Mouse (Mus musculus) MEL (cell line): Measurements from ENCODE around the gene Nagk. TPM values are rescaled to one million over a fixed set of nuclear protein-coding genes. Genes with fewer than 3 reads are reported as not detected.

Source experiments
- DNase-seq: peaks from one replicate; pipeline ENCODE4 v3.0.0; 2011; ENCODE audit warnings: low read depth, low spot score
- H3K27ac ChIP-seq: 2 replicates; pipeline ENCODE4 v1.5.1; 2012; ENCODE audit warnings: low read depth, mild to moderate bottlenecking, control low read depth, low read length, moderate library complexity; ENCODE audit not compliant: control insufficient read depth
- H3K27me3 ChIP-seq, 2 experiments: fragments of 150-350 bp in 1 of 2; sonication (generic) in 1 of 2; 2 replicates each; pipeline ENCODE4 v1.6.1; 2012; ENCODE audit warnings: low read length in 2 of 2, mild to moderate bottlenecking in 2 of 2, improper control_type of control experiment in 1 of 2, moderate library complexity in 1 of 2; ENCODE audit not compliant: insufficient read depth in 2 of 2, control insufficient read depth in 1 of 2
- H3K36me3 ChIP-seq, 2 experiments: 2 replicates each; pipeline ENCODE4 v1.6.1; 2012 to 2014; ENCODE audit warnings: low read length in 2 of 2, improper control_type of control experiment in 1 of 2, inconsistent platforms in 1 of 2, mild to moderate bottlenecking in 1 of 2; ENCODE audit not compliant: insufficient read depth in 2 of 2, control insufficient read depth in 1 of 2
- H3K4me1 ChIP-seq, 2 experiments: fragments of 150-350 bp in 1 of 2; sonication (generic) in 1 of 2; 2 replicates each; pipeline ENCODE4 v1.6.1; 2012; ENCODE audit warnings: low read length in 2 of 2, improper control_type of control experiment in 1 of 2, mild to moderate bottlenecking in 1 of 2; ENCODE audit not compliant: insufficient read depth in 2 of 2, control insufficient read depth in 1 of 2
- H3K4me3 ChIP-seq, 2 experiments: fragments of 150-350 bp in 1 of 2; sonication (generic) in 1 of 2; 2 replicates each; pipeline ENCODE4 v1.5.1; 2012; ENCODE audit warnings: low read depth in 2 of 2, low read length in 2 of 2, mild to moderate bottlenecking in 2 of 2, moderate library complexity in 2 of 2, control low read depth in 1 of 2, improper control_type of control experiment in 1 of 2; ENCODE audit not compliant: control insufficient read depth in 1 of 2, insufficient read depth in 1 of 2
- H3K79me2 ChIP-seq: 2 replicates; pipeline ENCODE4 v1.6.1; 2012; ENCODE audit warnings: mild to moderate bottlenecking, low read length, moderate library complexity; ENCODE audit not compliant: control insufficient read depth, poor library complexity, insufficient read depth
- H3K9ac ChIP-seq: 2 replicates; pipeline ENCODE4 v1.6.1; 2012; ENCODE audit warnings: low read depth, mild to moderate bottlenecking, control low read depth, low read length, moderate library complexity; ENCODE audit not compliant: control insufficient read depth, poor library complexity, severe bottlenecking
- H3K9me3 ChIP-seq: fragments of 150-350 bp; sonication (generic); replicated peaks from 2 replicates; pipeline ENCODE4 v1.6.1; 2012; ENCODE audit warnings: mild to moderate bottlenecking, low read length, improper control_type of control experiment, moderate library complexity; ENCODE audit not compliant: insufficient read depth
- BHLHE40 ChIP-seq: IDR thresholded peaks from 2 replicates; pipeline ENCODE4 v1.6.1; 2012; ENCODE audit warnings: low read depth, mild to moderate bottlenecking, inconsistent platforms, low read length, improper control_type of control experiment, borderline replicate concordance
- CHD2 ChIP-seq: IDR thresholded peaks from 2 replicates; pipeline ENCODE4 v1.6.1; 2011; ENCODE audit warnings: low read length, improper control_type of control experiment
- CTCF ChIP-seq, 3 experiments: IDR thresholded peaks in 2 of 3; conservative IDR thresholded peaks in 1 of 3; 2 replicates each; pipeline ENCODE4 v1.5.1; 2011 to 2012; ENCODE audit warnings: low read length in 3 of 3, low read depth in 2 of 3, mild to moderate bottlenecking in 2 of 3, improper control_type of control experiment in 1 of 3, inconsistent platforms in 1 of 3, mixed read lengths in 1 of 3, moderate library complexity in 1 of 3; ENCODE audit not compliant: control insufficient read depth in 1 of 3, insufficient read depth in 1 of 3, poor library complexity in 1 of 3, severe bottlenecking in 1 of 3
- ELF1 ChIP-seq: IDR thresholded peaks from 2 replicates; pipeline ENCODE4 v1.6.1; 2014; ENCODE audit warnings: low read depth, mild to moderate bottlenecking, inconsistent platforms, low read length, improper control_type of control experiment, moderate library complexity
- EP300 ChIP-seq, 2 experiments: IDR thresholded peaks; 2 replicates each; pipeline ENCODE4 v1.6.1; 2011; ENCODE audit warnings: improper control_type of control experiment in 2 of 2, low read length in 2 of 2, low read depth in 1 of 2, mild to moderate bottlenecking in 1 of 2
- KAT2A ChIP-seq: conservative IDR thresholded peaks from 2 replicates; pipeline ENCODE4 v1.6.1; 2012; ENCODE audit warnings: low read depth, low read length, improper control_type of control experiment, inconsistent platforms
- MAZ ChIP-seq: IDR thresholded peaks from 2 replicates; pipeline ENCODE4 v1.6.1; 2012; ENCODE audit warnings: low read depth, mild to moderate bottlenecking, inconsistent platforms, low read length, improper control_type of control experiment
- NRF1 ChIP-seq: IDR thresholded peaks from 2 replicates; pipeline ENCODE4 v1.6.1; 2014; ENCODE audit warnings: low read depth, mild to moderate bottlenecking, inconsistent platforms, low read length, improper control_type of control experiment, moderate library complexity; ENCODE audit not compliant: poor library complexity, insufficient read depth, severe bottlenecking
- TAL1 ChIP-seq: IDR thresholded peaks from 2 replicates; pipeline ENCODE4 v1.6.1; 2012; ENCODE audit warnings: mild to moderate bottlenecking, inconsistent platforms, low read length, moderate library complexity, mixed read lengths
- UBTF ChIP-seq: IDR thresholded peaks from 2 replicates; pipeline ENCODE4 v1.6.1; 2012; ENCODE audit warnings: low read depth, mild to moderate bottlenecking, inconsistent platforms, low read length, improper control_type of control experiment, moderate library complexity, borderline replicate concordance; ENCODE audit not compliant: insufficient read depth
- ZC3H11A ChIP-seq: IDR thresholded peaks from 2 replicates; pipeline ENCODE4 v1.6.1; 2012; ENCODE audit warnings: low read depth, mild to moderate bottlenecking, inconsistent platforms, low read length, improper control_type of control experiment
- ZKSCAN1 ChIP-seq: IDR thresholded peaks from 2 replicates; pipeline ENCODE4 v1.6.1; 2012; ENCODE audit warnings: low read depth, mild to moderate bottlenecking, inconsistent platforms, low read length, improper control_type of control experiment, moderate library complexity
- ZNF384 ChIP-seq: IDR thresholded peaks from 2 replicates; pipeline ENCODE4 v1.6.1; 2012; ENCODE audit warnings: low read depth, mild to moderate bottlenecking, inconsistent platforms, low read length, improper control_type of control experiment
- polyA plus RNA-seq, 2 experiments: library from polyadenylated mRNA; stranded (reverse) in 1 of 2; unstranded in 1 of 2; fragments of >175 nt in 1 of 2; fragments of >200 nt in 1 of 2; gene quantifications; 2 replicates each; pipeline versions ENCODE4 v1.2.1 to v1.2.4; 2012; ENCODE audit warnings: low replicate concordance in 2 of 2, low read depth in 1 of 2; ENCODE audit not compliant: insufficient read length in 2 of 2, insufficient read depth in 1 of 2, missing spikeins in 1 of 2
- total RNA-seq: library from RNA; depleted of rRNA; stranded (reverse); fragments of 300-350 nt; gene quantifications from 2 replicates; pipeline ENCODE4 v1.2.3, GENCODE M21; 2012

Gene Nagk
- total and polyA plus RNA-seq, 3 experiments, result 3.6 to 6.3 TPM; not detected in 1

- H3K9me3 ChIP-seq, result no peaks in the 10 kb centered on the region
- H3K27me3 ChIP-seq, result no peaks in the 10 kb centered on the region
- H3K36me3 ChIP-seq, result no peaks in the 10 kb centered on the region; a peak in 1 of 4 replicates
Measured at GRCm38 (mm10) chr6:83815801-83816200, 21.0 kb downstream of the Nagk start.

GRCm38 (mm10) chr6:83818996-83819395, 24.2 kb downstream of the Nagk start:
- no peak overlapping the region for H3K27ac ChIP-seq
- no peak for DNase-seq
- H3K4me3 ChIP-seq, result no peak overlapping the region
- H3K27me3 ChIP-seq, result no peaks in the 10 kb centered on the region
- H3K9ac ChIP-seq, result no peak overlapping the region
- peaks cover 0 to 2% of the 10 kb centered on the region in 2 experiments; a peak in 1 of 4 replicates for H3K36me3 ChIP-seq
- no peak for TF ChIP-seq CTCF (IDR thresholded peaks at IDR 0.05 in 2 of 3, conservative IDR thresholded peaks at IDR 0.05 in 1 of 3; ENCODE audit: control insufficient read depth in 1 of 3, insufficient read depth in 1 of 3, low read depth in 2 of 3, low read length in 3 of 3, poor library complexity in 1 of 3, severe bottlenecking in 1 of 3)
- no peak for TF ChIP-seq KAT2A
- TF ChIP-seq ZNF384, result no peak
- no peak for TF ChIP-seq TAL1
- no peak for TF ChIP-seq UBTF
- TF ChIP-seq, all 39 proteins: peak for 0
- H3K4me1 ChIP-seq, result no peaks in the 10 kb centered on the region; a peak in 1 of 4 replicates
- H3K79me2 ChIP-seq, result no peaks in the 10 kb centered on the region
- no peaks in the 10 kb centered on the region for H3K9me3 ChIP-seq

More at GRCm38 (mm10) chr6:83815801-83816200, 21.0 kb downstream of the Nagk start:
- H3K9ac ChIP-seq, result no peak overlapping the region
- DNase-seq, result peak; percentile 31
- H3K79me2 ChIP-seq, result no peaks in the 10 kb centered on the region
- no peak overlapping the region for H3K27ac ChIP-seq
- TF ChIP-seq CTCF (IDR thresholded peaks at IDR 0.05 in 2 of 3, conservative IDR thresholded peaks at IDR 0.05 in 1 of 3; ENCODE audit: control insufficient read depth in 1 of 3, insufficient read depth in 1 of 3, low read depth in 2 of 3, low read length in 3 of 3, poor library complexity in 1 of 3, severe bottlenecking in 1 of 3) (peak; percentile 5 to 27 (median 17); a peak in 1 of 6 replicates), BHLHE40 (no peak)
- H3K4me3 ChIP-seq, result no peak overlapping the region
- H3K4me1 ChIP-seq, result no peaks in the 10 kb centered on the region

- no peak overlapping the region for H3K9ac ChIP-seq
- H3K36me3 ChIP-seq, result 0 out of 4 replicates have a peak, but pooled peaks cover 0 to 4% of the 10 kb centered on the region in 2 experiments
- no peaks in the 10 kb centered on the region for H3K79me2 ChIP-seq
- no peak for TF ChIP-seq ZKSCAN1
- no peak for TF ChIP-seq CHD2
- TF ChIP-seq EP300 (IDR thresholded peaks at IDR 0.05; ENCODE audit: low read depth in 1 of 2, low read length in 2 of 2), result no peak
- TF ChIP-seq NRF1, result no peak
- no peak for TF ChIP-seq ELF1
- TF ChIP-seq MAZ, result no peak
- no peak for TF ChIP-seq ZC3H11A
- TF ChIP-seq, all 39 proteins: peak for 0
- H3K27me3 ChIP-seq, result no peaks in the 10 kb centered on the region
- no peak overlapping the region for H3K4me3 ChIP-seq
- H3K9me3 ChIP-seq, result no peaks in the 10 kb centered on the region
- H3K27ac ChIP-seq, result no peak overlapping the region
- no peak for DNase-seq
- no peaks in the 10 kb centered on the region; a peak in 1 of 4 replicates for H3K4me1 ChIP-seq
Measured at GRCm38 (mm10) chr6:83820727-83821515, 26.1 kb downstream of the Nagk start.
